Mouse (Mus musculus) hindbrain, embryonic 12.5 days (tissue): Measurements from ENCODE around the gene Zkscan4. TPM values are rescaled to one million over a fixed set of nuclear protein-coding genes. Genes with fewer than 3 reads are reported as not detected.
"Not testable (repeated sequence)": the region's sequence is repeated elsewhere in the genome, so short reads cannot be mapped to it uniquely, and the experiment has no call there.

Source experiments
- ATAC-seq: fragments of 200-750 bp; cut with Nextera tagmentation; 2 replicates; pipeline ENCODE4 v1.8.0; 2017; ENCODE audit warnings: moderate TSS enrichment; ENCODE audit not compliant: low FRiP score
- H3K27ac ChIP-seq: fragments of 300-500 bp; sonication (generic); 2 replicates; pipeline ENCODE4 v1.5.1; 2016; ENCODE audit warnings: mild to moderate bottlenecking
- H3K27me3 ChIP-seq: fragments of 300-500 bp; sonication (generic); 2 replicates; pipeline ENCODE4 v1.6.1; 2016; ENCODE audit warnings: mild to moderate bottlenecking
- H3K36me3 ChIP-seq: fragments of 300-500 bp; sonication (generic); 2 replicates; pipeline ENCODE4 v1.6.1; 2016; ENCODE audit warnings: mild to moderate bottlenecking
- H3K4me1 ChIP-seq: fragments of 300-500 bp; sonication (generic); 2 replicates; pipeline ENCODE4 v1.6.1; 2016
- H3K4me2 ChIP-seq: fragments of 300-500 bp; sonication (generic); replicated peaks from 2 replicates; pipeline ENCODE4 v1.6.1; 2016; ENCODE audit warnings: mild to moderate bottlenecking
- H3K4me3 ChIP-seq: fragments of 300-500 bp; sonication (generic); 2 replicates; pipeline ENCODE4 v1.5.1; 2016; ENCODE audit warnings: mild to moderate bottlenecking
- H3K9ac ChIP-seq: fragments of 300-500 bp; sonication (generic); 2 replicates; pipeline ENCODE4 v1.6.1; 2016; ENCODE audit warnings: mild to moderate bottlenecking, moderate library complexity
- H3K9me3 ChIP-seq: fragments of 300-500 bp; sonication (generic); replicated peaks from 2 replicates; pipeline ENCODE4 v1.6.1; 2016; ENCODE audit warnings: mild to moderate bottlenecking
- WGBS: fragments of 180-500 bp; shearing (Covaris S2); methylation state at CpG from one replicate; pipeline ENCODE4 v1.1.7; 2016; 5-methylcytosine and 5-hydroxymethylcytosine counted together
- polyA plus RNA-seq: library from polyadenylated mRNA; unstranded; fragments of >200 nt; fragmentation: Nextera tagmentation; extraction: Ambion mirVana; gene quantifications from 2 replicates; pipeline ENCODE4 v1.2.1, GENCODE M21; 2016

Gene Zkscan4
- polyA plus RNA-seq = 6.8 and 7.0 TPM in 2 replicates

DNA sequence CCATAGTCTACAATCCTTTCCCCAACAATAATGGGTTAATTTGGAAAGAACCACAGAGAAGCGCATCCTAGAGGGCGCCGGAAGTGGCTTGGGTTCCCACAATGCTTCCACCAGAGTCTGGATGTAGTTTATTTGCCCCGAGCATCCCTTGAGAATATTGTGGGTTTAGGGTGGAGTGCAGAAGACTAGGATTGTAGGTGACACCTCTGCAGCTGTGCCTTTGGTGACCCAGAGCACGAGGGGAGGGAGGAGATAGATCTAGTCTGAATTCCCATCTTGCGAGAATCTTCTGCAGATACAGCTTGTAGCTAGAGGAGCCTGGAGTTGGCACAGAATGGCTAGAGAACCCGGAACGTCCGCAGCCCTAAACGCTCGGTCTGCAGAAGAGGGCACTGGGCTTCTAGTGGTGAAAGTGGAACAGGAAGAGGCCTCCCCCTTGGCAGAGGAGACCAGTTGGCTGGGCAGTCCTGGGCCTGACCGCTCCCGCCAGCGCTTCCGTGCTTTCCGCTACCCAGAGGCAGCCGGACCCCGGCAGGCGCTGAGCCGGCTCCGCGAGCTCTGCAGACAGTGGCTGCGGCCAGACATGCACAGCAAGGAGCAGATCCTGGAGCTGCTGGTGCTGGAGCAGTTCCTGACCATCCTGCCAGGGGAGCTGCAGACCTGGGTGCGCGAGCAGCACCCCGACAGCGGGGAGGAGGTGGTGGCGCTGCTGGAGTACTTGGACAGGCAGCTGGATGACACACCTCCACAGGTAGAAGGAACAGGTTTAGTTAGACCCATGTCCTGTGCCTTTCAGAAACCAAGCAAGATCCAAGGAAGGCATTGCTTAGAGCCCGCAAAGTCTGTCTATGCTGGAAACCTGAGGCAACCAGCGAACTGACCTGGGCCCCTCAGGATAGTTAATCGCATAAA is at the start of gene Zkscan4, which contains the start of gene Gm10065:
Zkscan4 (plus strand) TSS at position 149 of the 912 bp plus-strand sequence.
Gm10065 (minus strand) TSS at position 683 of the 912 bp plus-strand sequence.
- H3K36me3 ChIP-seq, H3K9me3 ChIP-seq, H3K4me1 ChIP-seq, H3K27me3 ChIP-seq: not testable (repeated sequence)
- Histone ChIP-seq H3K27ac (peak within 1 kb of the TSS; percentile 76), H3K4me3 (peak within 1 kb of the TSS; percentile 55), H3K9ac (peak within 1 kb of the TSS; percentile 64), H3K4me2 (peak within 1 kb of the TSS; percentile 67)
- 4% methylated on average over 31 of the region's 31 CpGs for WGBS
- peak; percentile 90 for ATAC-seq

DNA sequence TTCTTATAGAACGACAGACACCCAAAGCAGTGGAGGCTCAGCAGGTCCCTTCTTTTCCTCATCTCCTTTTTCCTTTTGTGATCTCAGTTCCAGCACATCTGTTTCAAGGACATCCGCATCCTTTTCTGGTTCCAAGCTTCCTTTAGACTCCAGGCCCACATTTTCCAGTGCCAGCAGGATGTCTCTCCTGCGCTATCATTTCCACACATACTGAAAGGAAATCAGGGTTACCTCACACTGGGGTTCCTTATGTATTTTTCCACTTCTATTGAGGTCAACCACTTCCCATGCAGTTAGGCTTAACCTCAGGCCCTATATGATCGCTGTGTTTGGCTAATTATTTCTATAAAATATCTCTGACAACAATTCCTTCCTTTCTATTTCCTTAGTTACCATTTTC is 43.2 kb upstream of the Zkscan4 start:
- no peak for ATAC-seq
- H3K27ac ChIP-seq = no peak overlapping the region
- H3K36me3 ChIP-seq = 0 out of 2 replicates have a peak, but pooled peaks cover 2% of the 10 kb centered on the region
- H3K4me1 ChIP-seq = peaks cover 4% of the 10 kb centered on the region
- WGBS = 81% methylated on average over 4 of the region's 4 CpGs
- H3K4me2 ChIP-seq = no peak overlapping the region
- H3K9ac ChIP-seq = no peak overlapping the region
- no peaks in the 10 kb centered on the region for H3K9me3 ChIP-seq
- no peaks in the 10 kb centered on the region for H3K27me3 ChIP-seq
- no peak overlapping the region for H3K4me3 ChIP-seq

- peak; percentile 94 for ATAC-seq
- no peaks in the 10 kb centered on the region for H3K9me3 ChIP-seq
- peaks cover 25% of the 10 kb centered on the region for H3K36me3 ChIP-seq
- H3K4me1 ChIP-seq = peaks cover 8% of the 10 kb centered on the region
- peak within 1 kb of the TSS; percentile 72 for H3K9ac ChIP-seq
- H3K27me3 ChIP-seq = no peaks in the 10 kb centered on the region
- peak within 1 kb of the TSS; percentile 81 for H3K4me2 ChIP-seq
- peak within 1 kb of the TSS; percentile 50 for H3K4me3 ChIP-seq
- under 1% methylated on average over 32 of the region's 32 CpGs for WGBS
- peak within 1 kb of the TSS; percentile 78 for H3K27ac ChIP-seq
Measured at GRCm38 (mm10) chr13:21440503-21441206, 38.1 kb upstream of the Zkscan4 start, which contains the start of gene Pgbd1. Pgbd1 (minus strand) TSS chr13:21441058.

GRCm38 (mm10) chr13:21441207-21441572 is 37.5 kb upstream of the Zkscan4 start:
- ATAC-seq = peak; percentile 44; the same call in 1 of the 2 replicates
- Histone ChIP-seq H3K27me3 (no peaks in the 10 kb centered on the region), H3K9me3 (no peaks in the 10 kb centered on the region), H3K27ac (peak overlapping the region; percentile 78), H3K4me1 (peaks cover 8% of the 10 kb centered on the region), H3K9ac (peak overlapping the region; percentile 72), H3K4me2 (peak overlapping the region; percentile 81), H3K36me3 (peaks cover 28% of the 10 kb centered on the region), H3K4me3 (peak overlapping the region; percentile 50)
- 17% methylated on average over 10 of the region's 10 CpGs for WGBS

- Histone ChIP-seq H3K36me3 (peaks cover 46% of the 10 kb centered on the region), H3K27me3 (no peaks in the 10 kb centered on the region), H3K27ac (no peak overlapping the region), H3K9ac (no peak overlapping the region), H3K4me2 (no peak overlapping the region), H3K4me1 (no peaks in the 10 kb centered on the region), H3K4me3 (no peak overlapping the region), H3K9me3 (no peaks in the 10 kb centered on the region)
- no peak for ATAC-seq
- 95% methylated on average over 9 of the region's 9 CpGs for WGBS
Measured at GRCm38 (mm10) chr13:21446796-21447195, 31.9 kb upstream of the Zkscan4 start.

DNA sequence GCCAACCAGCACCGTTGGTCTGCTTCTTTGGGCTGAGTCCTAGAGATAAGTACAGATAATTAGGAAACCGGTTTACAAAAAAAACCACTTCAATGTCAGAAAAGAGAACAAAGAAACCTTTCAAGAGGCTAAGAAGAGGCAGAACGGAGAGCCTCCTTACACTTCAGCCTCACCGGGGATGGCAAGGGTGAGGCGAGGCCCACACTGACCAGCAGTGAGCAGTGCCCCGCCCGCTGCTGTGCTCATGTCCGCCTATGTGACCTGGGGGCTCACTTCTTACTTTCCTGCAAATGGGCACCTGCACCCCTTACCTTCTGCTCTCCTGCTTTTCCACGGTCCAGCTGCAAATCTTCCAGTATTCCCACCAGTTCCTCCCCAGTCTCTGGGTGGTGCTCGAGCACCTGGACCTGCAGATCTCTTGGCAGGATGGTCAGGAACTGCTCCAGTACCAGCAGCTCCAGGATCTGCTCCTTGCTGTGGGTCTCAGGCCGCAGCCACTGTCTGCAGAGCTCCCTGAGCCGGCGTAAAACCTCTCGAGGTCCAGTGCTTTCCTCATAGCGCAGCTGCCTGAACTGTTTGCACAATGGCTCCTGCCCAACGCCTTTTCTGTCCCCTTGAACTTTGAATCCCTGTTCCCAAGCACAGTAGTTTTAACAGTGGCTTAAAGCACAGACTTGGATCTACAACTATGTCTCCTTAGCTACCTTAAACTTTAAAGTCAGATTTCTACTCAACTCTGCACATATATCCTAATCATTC is 30.7 kb upstream of the Zkscan4 start:
- Histone ChIP-seq H3K36me3 (peaks cover 46% of the 10 kb centered on the region), H3K9me3 (no peaks in the 10 kb centered on the region), H3K27me3 (no peaks in the 10 kb centered on the region), H3K27ac (no peak overlapping the region), H3K4me2 (no peak overlapping the region), H3K4me1 (peaks cover 10% of the 10 kb centered on the region), H3K9ac (no peak overlapping the region), H3K4me3 (no peak overlapping the region)
- 83% methylated on average over 16 of the region's 16 CpGs for WGBS
- no peak for ATAC-seq

- H3K4me1 ChIP-seq = peaks cover 10% of the 10 kb centered on the region
- peak overlapping the region; percentile 68 for H3K9ac ChIP-seq
- no peaks in the 10 kb centered on the region for H3K9me3 ChIP-seq
- 5% methylated on average over 13 of the region's 13 CpGs for WGBS
- H3K4me2 ChIP-seq = peak overlapping the region; percentile 77
- H3K36me3 ChIP-seq = peaks cover 6% of the 10 kb centered on the region; the same call in 1 of the 2 replicates
- peak overlapping the region; percentile 58; the same call in 1 of the 2 replicates for H3K27ac ChIP-seq
- ATAC-seq = peak; percentile 23
- H3K4me3 ChIP-seq = peak overlapping the region; percentile 64
- H3K27me3 ChIP-seq = peaks cover 11% of the 10 kb centered on the region
Measured at GRCm38 (mm10) chr13:21453042-21453441, 25.7 kb upstream of the Zkscan4 start.

- ATAC-seq = peak; percentile 93
- WGBS = 1% methylated on average over 23 of the region's 23 CpGs
- peak within 1 kb of the TSS; percentile 68 for H3K9ac ChIP-seq
- no peaks in the 10 kb centered on the region for H3K9me3 ChIP-seq
- peak within 1 kb of the TSS; percentile 77 for H3K4me2 ChIP-seq
- peak within 1 kb of the TSS; percentile 64 for H3K4me3 ChIP-seq
- H3K27ac ChIP-seq = peak within 1 kb of the TSS; percentile 58; the same call in 1 of the 2 replicates
- H3K36me3 ChIP-seq = 0 out of 2 replicates have a peak, but pooled peaks cover 2% of the 10 kb centered on the region
- H3K4me1 ChIP-seq = peaks cover 10% of the 10 kb centered on the region
- peaks cover 11% of the 10 kb centered on the region for H3K27me3 ChIP-seq
Measured at GRCm38 (mm10) chr13:21453449-21453848, 25.3 kb upstream of the Zkscan4 start, which contains the start of gene Zscan26. Zscan26 (minus strand) TSS chr13:21453730.

- no peak overlapping the region for H3K27ac ChIP-seq
- no peak overlapping the region for H3K4me3 ChIP-seq
- ATAC-seq = no peak
- peaks cover 11% of the 10 kb centered on the region for H3K27me3 ChIP-seq
- no peaks in the 10 kb centered on the region for H3K9me3 ChIP-seq
- WGBS = 96% methylated on average over 3 of the region's 3 CpGs
- no peaks in the 10 kb centered on the region for H3K36me3 ChIP-seq
- no peak overlapping the region for H3K9ac ChIP-seq
- H3K4me1 ChIP-seq = peaks cover 10% of the 10 kb centered on the region
- H3K4me2 ChIP-seq = no peak overlapping the region
Measured at GRCm38 (mm10) chr13:21454133-21454532, 24.6 kb upstream of the Zkscan4 start.

DNA sequence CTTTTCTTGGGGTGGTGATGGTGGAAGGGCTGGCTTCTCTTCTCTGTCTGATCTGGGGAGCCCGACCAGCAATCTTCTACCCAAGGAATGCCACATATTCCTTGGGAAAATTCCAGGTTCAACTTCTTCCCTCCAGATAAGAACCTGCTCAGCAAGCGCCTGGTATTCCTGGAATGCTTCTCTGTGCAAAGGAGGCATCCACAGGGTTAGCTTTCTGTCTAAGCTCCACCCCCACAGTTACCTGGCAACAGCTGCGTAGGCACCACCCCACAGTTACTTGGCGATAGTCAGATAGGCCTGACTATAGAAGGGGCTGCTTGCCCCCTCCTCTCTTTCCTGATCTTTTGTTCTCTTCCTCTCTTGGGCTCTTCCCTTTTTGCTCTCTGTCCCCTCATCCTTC is 22.4 kb upstream of the Zkscan4 start:
- Histone ChIP-seq H3K4me3 (no peak overlapping the region), H3K9me3 (no peaks in the 10 kb centered on the region), H3K27ac (no peak overlapping the region), H3K27me3 (peaks cover 11% of the 10 kb centered on the region), H3K4me1 (peaks cover 10% of the 10 kb centered on the region), H3K9ac (no peak overlapping the region), H3K4me2 (no peak overlapping the region), H3K36me3 (no peaks in the 10 kb centered on the region)
- WGBS = 12% methylated on average over 4 of the region's 4 CpGs
- ATAC-seq = no peak

DNA sequence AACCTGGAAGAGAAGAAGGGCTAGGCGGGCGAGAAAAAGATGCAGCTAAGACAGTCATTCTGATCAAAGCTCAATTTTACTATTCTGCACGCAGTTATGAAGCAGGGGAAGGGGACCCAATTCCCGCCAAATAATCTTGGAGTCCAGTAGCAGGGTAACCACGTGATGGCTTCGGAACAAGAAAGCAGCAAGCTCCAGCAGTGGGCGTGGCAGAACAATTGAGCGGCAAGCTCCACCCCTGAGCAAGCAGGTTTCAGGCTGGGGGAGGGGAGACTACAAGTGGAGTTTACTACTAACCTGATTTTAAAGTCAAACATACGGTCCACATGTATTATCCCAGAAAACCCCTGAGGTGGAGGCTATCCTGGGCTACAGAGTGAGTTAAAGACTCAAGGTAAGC is 16.2 kb upstream of the Zkscan4 start:
- 51% methylated on average over 9 of the region's 9 CpGs for WGBS
- ATAC-seq = not testable (repeated sequence)

More for the DNA sequence above, 16.2 kb upstream of the Zkscan4 start:
- not testable (repeated sequence) for H3K27ac ChIP-seq, H3K4me1 ChIP-seq, H3K4me2 ChIP-seq, H3K27me3 ChIP-seq, H3K9me3 ChIP-seq, H3K36me3 ChIP-seq, H3K9ac ChIP-seq, H3K4me3 ChIP-seq
